Mouse (Mus musculus): Measurements from ENCODE around the gene Gsx2.

Gene Gsx2

DNA sequence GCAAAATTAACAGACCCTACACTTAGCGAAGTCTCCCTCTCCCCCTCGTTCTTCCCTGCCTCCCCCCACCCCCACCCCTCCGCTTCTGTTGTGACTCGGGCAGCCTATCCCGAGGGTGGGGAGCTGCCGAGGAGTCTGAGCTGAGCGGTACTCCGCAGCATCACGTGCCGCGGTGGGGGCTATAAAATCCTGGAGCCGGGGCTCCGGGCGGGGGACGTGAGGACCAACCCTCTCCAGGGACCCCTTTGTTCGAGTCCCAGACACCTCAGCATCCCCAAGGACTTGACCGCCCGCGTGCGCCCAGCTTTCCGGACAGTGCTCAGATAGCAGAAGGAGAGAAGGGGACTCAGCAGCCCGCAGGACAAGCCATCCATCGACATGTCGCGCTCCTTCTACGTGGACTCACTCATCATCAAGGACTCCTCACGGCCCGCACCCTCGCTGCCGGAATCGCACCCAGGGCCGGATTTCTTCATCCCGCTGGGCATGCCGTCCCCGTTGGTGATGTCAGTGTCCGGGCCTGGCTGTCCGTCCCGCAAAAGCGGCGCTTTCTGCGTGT is at the start of gene Gsx2:
Gsx2 (plus strand) TSS at position 219 of the 559 bp plus-strand sequence.
- DNase-seq (ENCODE audit: low spot score in 2 of 2) = peak; percentile 30 to 32

DNA sequence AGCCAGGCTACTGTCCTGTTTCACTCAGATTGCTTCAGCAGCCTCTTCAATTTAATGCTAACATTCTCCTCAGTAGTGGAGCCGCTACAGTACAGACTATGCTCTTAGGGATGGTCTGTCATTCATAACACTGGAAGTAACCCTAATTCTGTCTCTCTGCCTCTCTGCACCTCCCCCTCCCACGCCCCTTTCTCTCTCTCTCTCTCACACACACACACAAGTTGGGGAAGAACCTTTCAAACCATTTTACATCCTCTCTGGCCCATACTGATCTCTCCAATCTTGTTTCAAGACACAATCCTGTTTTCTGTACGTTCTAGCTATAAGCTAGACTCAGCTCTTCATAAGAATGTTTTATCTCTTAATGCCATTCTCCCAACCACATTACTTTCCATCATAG is 39.9 kb upstream of the Gsx2 start:
- no peak for DNase-seq (ENCODE audit: low spot score in 2 of 2)

- no peak for DNase-seq (ENCODE audit: low spot score in 2 of 2)
Observed at GRCm38 (mm10) chr5:75039307-75039706, 36.1 kb upstream of the Gsx2 start.

DNA sequence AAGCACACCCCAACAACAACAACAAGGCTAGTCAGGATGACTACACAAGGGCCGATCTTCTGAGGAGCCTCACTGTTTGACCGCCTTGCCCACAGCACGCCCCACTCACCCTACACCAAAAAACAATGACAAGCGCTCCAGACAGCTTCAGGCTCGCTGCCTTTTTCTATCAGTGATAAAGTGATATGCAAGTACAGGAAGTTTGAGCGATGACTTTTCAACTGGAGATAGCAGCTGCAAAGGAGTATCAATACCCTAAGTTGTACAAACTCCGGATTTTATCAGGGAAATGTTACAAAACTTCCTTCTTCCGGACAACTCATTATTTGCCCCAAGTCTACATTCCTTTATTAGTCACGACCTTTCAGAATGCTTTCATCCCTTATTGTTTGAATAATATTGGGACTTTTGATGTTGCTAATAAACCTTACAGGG is 32.4 kb upstream of the Gsx2 start:
- no peak for DNase-seq (ENCODE audit: low spot score in 2 of 2)

DNA sequence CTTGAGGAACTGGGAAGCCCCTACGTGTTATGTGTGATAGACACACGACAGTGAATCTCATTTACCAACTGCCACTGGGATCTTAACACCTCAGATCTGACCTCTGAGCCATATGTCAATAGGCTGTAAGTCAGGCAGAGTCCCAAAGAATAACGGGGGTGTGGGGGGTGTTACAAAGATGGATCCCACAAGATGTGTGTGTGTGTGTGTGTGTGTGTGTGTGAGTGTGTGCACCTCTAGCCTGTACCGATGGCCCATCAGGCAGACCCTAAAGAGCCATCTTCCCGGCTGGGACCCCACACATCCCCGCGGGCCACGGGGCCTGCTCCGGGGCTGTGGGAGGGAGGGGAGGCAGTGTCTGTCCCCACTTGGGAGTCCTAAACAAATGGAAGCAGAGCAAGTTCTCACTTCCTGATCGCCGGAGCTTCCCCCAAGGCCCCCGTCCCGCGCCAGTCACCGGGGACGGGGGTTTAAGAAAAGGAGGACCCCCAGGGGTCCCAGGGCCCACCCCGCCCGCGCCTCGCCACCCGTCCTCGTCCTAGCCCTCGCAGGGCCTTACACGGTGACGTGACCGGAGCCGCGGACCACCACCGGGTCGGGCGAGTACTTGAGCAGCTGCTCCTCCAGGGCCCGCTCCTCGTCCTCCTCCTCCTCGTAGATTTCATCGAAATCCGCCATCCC is 31.6 kb upstream of the Gsx2 start:
- DNase-seq (ENCODE audit: low spot score in 2 of 2) = peak in 1 of 2 experiments; percentile 58

GRCm38 (mm10) chr5:75044310-75044904 is 31.0 kb upstream of the Gsx2 start, which contains the start of gene Chic2:
Gene Chic2, minus strand, starts transcription at chr5:75044774.
- DNase-seq (ENCODE audit: low spot score in 2 of 2) = peak; percentile 90 to 91

GRCm38 (mm10) chr5:75045371-75045770 is 30.0 kb upstream of the Gsx2 start:
- no peak for DNase-seq (ENCODE audit: low spot score in 2 of 2)

- no peak for DNase-seq (ENCODE audit: low spot score in 2 of 2)
Observed at GRCm38 (mm10) chr5:75046681-75047321, 28.6 kb upstream of the Gsx2 start.

DNA sequence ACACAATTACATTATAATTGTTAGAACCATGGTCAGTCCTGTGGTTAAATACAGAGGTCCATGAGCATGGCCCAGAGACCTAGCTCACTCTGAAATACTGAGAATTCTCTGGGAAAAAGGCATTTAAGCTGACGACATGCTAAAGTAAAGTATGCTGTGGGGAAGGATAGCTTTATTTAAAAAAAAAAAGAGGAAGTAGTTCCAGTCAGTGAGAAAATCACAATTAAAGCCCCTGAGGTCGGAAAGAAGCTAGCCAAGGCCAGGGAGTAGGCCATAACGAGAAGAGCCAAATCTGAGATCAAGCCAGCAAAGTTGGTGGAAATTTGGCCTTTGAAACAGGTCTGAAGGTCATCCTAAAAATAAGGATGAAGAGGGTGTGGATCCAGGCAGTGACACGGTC is 24.3 kb upstream of the Gsx2 start:
- no peak for DNase-seq (ENCODE audit: low spot score in 2 of 2)

DNA sequence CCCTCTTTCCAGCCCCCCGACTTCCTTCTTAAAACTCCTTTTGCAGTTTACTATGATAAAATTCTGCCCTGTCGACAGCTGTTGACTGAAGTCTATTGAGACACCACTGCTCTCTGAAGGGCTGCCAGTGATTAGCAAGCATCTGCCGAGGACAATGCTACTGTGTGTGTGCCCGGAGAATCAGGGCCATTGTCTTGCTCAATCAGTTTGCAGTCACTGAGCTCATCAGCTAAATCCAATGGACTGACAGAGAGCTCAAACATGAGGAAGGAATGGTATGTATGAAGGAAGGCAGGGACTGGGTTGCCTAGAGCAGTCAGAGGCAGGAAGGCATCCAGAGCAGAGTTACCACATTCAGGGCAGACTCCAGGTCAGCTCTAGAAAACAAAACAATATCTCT is 12.2 kb upstream of the Gsx2 start:
- peak in 1 of 2 experiments; percentile 34 for DNase-seq (ENCODE audit: low spot score in 2 of 2)

DNA sequence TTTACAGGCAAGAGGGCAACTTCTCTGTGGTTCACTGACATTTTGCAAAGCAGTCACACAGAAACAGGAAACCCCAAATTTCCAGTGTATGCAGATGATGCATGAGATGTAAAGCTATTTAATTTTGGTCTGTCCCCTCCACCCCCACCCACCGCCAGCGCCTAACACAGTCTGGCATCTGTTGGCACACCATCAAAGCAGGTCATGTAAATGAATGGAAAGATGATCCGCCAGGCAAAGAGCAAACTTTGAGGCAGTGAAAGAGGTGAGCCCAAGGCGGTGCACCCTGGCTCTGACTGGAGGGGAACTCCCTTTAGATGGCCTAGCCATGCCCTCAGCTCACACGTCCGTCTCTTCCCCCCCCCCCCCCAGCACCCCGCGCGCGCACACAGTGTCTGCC is 8.7 kb upstream of the Gsx2 start:
- DNase-seq (ENCODE audit: low spot score in 2 of 2) = no peak

GRCm38 (mm10) chr5:75067125-75067756 is 8.2 kb upstream of the Gsx2 start:
- peak; percentile 67 to 81 for DNase-seq (ENCODE audit: low spot score in 2 of 2)

- no peak for DNase-seq (ENCODE audit: low spot score in 2 of 2)
Observed at GRCm38 (mm10) chr5:75070132-75070531, 5.3 kb upstream of the Gsx2 start.

- DNase-seq (ENCODE audit: low spot score in 2 of 2) = no peak
Observed at GRCm38 (mm10) chr5:75070656-75071375, 4.6 kb upstream of the Gsx2 start.

DNA sequence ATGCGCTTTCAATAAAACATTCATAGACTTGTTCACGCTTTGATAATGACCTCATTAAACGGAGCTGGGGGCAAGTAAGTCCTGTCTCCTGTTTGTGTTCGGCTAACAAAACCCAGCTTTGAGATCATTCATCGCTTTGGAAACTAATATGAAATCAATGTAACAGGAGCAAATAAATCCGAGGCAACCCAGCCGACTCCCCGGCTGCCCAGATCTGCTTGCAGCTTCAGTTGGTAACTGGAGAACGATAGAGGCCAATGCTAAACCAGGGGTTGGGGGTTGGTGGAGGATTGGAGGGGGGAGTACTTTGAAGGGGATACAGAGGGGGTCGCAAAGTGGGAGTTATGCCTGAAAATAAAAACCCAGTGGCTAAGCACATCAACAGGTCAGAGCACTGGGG is 3.5 kb upstream of the Gsx2 start:
- no peak for DNase-seq (ENCODE audit: low spot score in 2 of 2)

DNA sequence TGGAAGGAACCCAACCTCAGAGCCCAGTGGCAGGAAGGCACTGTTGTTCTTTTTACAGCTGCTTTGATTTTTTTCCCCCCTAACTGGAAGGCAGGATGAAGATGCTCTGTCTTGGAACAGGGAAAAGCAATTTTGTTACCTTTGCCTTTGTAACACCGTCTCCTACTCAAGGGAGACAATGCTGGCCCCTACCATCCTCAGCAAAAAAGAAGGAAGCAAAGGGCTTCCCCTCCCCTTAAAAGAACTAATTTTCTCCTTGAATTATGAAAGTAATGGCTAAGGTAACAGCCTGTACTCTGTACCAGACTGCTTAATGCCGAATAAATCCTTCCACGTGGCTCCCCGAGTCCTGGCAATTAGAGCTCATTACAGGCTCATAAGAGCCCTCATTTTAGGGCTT is 2.9 kb upstream of the Gsx2 start:
- DNase-seq (ENCODE audit: low spot score in 2 of 2) = no peak

GRCm38 (mm10) chr5:75073167-75073566 is 2.2 kb upstream of the Gsx2 start:
- no peak for DNase-seq (ENCODE audit: low spot score in 2 of 2)

GRCm38 (mm10) chr5:75073684-75074083 is 1.7 kb upstream of the Gsx2 start:
- DNase-seq (ENCODE audit: low spot score in 2 of 2) = no peak

DNA sequence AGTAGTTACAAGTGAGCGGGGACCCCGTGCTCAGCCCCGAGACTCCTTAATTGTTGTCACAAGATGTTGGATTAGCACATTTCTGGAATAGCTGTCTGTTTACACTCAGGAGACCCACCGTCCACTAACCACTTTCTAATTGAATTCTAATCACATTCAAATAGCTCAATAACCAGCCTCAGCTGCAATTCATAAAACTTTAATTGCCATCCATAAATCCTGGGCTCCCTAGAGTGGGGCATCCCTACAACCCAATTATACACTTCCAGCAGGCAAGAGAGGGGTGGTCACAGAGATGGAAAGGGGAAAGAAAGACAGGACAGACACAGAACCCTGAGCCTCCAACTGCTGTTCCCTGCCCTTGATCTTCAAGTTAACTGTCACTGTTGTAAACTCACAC is 1.3 kb upstream of the Gsx2 start:
- no peak for DNase-seq (ENCODE audit: low spot score in 2 of 2)

- DNase-seq (ENCODE audit: low spot score in 2 of 2) = no peak
Observed at GRCm38 (mm10) chr5:75074537-75075382, 641 bp upstream of the Gsx2 start.

Data from right cerebral cortex, postnatal 10 days (tissue).